Comparison of ENCODE assay signal across 19 mouse cellular contexts in genomic region chr1:98073127-98073526, GRCm38 (mm10). TPM values are rescaled to one million over a fixed set of nuclear protein-coding genes. Genes with fewer than 3 reads are reported as not detected.
DNase-seq lines count a peak whose midpoint lies in the region; ATAC-seq and TF ChIP-seq lines count a peak whose summit lies in the region.
"Had no signal": no experiment of that assay in that cellular context is flagged by ENCODE, and none has a peak within 500 bp of the region (broad histone marks: within the 10 kb centered on the region; RNA-seq: fewer than 3 reads in every experiment).

No protein-coding gene starts in this region.

- 0 out of 2 replicates have a peak overlapping the region, but pooled peaks have one; percentile 35 for H3K27ac ChIP-seq in forebrain, postnatal 0 days (ENCODE audit: low read depth, low read length)
- H3K27ac ChIP-seq in forebrain, embryonic 13.5 days: no peak overlapping the region
- H3K27ac ChIP-seq in limb, embryonic 12.5 days: peak overlapping the region; percentile 56; the same call in 1 of the 2 replicates
- no peak overlapping the region for H3K27ac ChIP-seq in limb, embryonic 10.5 days
- no peak overlapping the region for H3K27ac ChIP-seq in neural tube, embryonic 11.5 days (ENCODE audit: low read depth, low read length)
- 0 out of 2 replicates have a peak overlapping the region, but pooled peaks have one; percentile 6 for H3K27ac ChIP-seq in neural tube, embryonic 15.5 days (replicated peaks)
- H3K27ac ChIP-seq: embryonic facial prominence, embryonic 12.5 days; forebrain, embryonic 12.5 days; heart, embryonic 10.5 days had no signal

- H3K4me2 ChIP-seq in forebrain, postnatal 0 days (ENCODE audit: low read depth): no peak overlapping the region
- no peak overlapping the region for H3K4me2 ChIP-seq in forebrain, embryonic 13.5 days
- H3K4me2 ChIP-seq in limb, embryonic 12.5 days: no peak overlapping the region
- no peak overlapping the region for H3K4me2 ChIP-seq in neural tube, embryonic 11.5 days (ENCODE audit: low read depth)
- H3K4me2 ChIP-seq in neural tube, embryonic 15.5 days: no peak overlapping the region
- H3K4me2 ChIP-seq: embryonic facial prominence, embryonic 12.5 days; forebrain, embryonic 12.5 days had no signal

- no peaks in the 10 kb centered on the region for H3K9me3 ChIP-seq in forebrain, postnatal 0 days (ENCODE audit: low read length)
- H3K9me3 ChIP-seq in forebrain, embryonic 13.5 days (replicated peaks): no peaks in the 10 kb centered on the region
- no peaks in the 10 kb centered on the region for H3K9me3 ChIP-seq in limb, embryonic 12.5 days
- H3K9me3 ChIP-seq in limb, embryonic 10.5 days (replicated peaks): no peaks in the 10 kb centered on the region
- H3K9me3 ChIP-seq in neural tube, embryonic 11.5 days (ENCODE audit: control insufficient read depth, low read length): no peaks in the 10 kb centered on the region
- no peaks in the 10 kb centered on the region for H3K9me3 ChIP-seq in neural tube, embryonic 15.5 days (replicated peaks)
- H3K9me3 ChIP-seq: embryonic facial prominence, embryonic 12.5 days; forebrain, embryonic 12.5 days; heart, embryonic 10.5 days had no signal

- H3K4me3 ChIP-seq in forebrain, postnatal 0 days (ENCODE audit: low read depth, low read length): no peak overlapping the region
- H3K4me3 ChIP-seq in forebrain, embryonic 13.5 days: no peak overlapping the region
- H3K4me3 ChIP-seq in limb, embryonic 12.5 days (replicated peaks): no peak overlapping the region
- no peak overlapping the region for H3K4me3 ChIP-seq in limb, embryonic 10.5 days
- no peak overlapping the region for H3K4me3 ChIP-seq in neural tube, embryonic 11.5 days (ENCODE audit: low read depth, low read length)
- H3K4me3 ChIP-seq in neural tube, embryonic 15.5 days (replicated peaks): no peak overlapping the region
- H3K4me3 ChIP-seq: embryonic facial prominence, embryonic 12.5 days; forebrain, embryonic 12.5 days; heart, embryonic 10.5 days had no signal

- no peaks in the 10 kb centered on the region for H3K27me3 ChIP-seq in forebrain, postnatal 0 days (ENCODE audit: insufficient read depth, low read length)
- no peaks in the 10 kb centered on the region for H3K27me3 ChIP-seq in forebrain, embryonic 13.5 days
- no peaks in the 10 kb centered on the region for H3K27me3 ChIP-seq in limb, embryonic 12.5 days
- no peaks in the 10 kb centered on the region for H3K27me3 ChIP-seq in limb, embryonic 10.5 days (ENCODE audit: low read depth, poor library complexity, severe bottlenecking)
- no peaks in the 10 kb centered on the region for H3K27me3 ChIP-seq in neural tube, embryonic 11.5 days (ENCODE audit: control insufficient read depth, insufficient read depth, low read length)
- no peaks in the 10 kb centered on the region for H3K27me3 ChIP-seq in neural tube, embryonic 15.5 days (replicated peaks)
- H3K27me3 ChIP-seq: embryonic facial prominence, embryonic 12.5 days; forebrain, embryonic 12.5 days had no signal

- H3K36me3 ChIP-seq in forebrain, postnatal 0 days (ENCODE audit: insufficient read depth): no peaks in the 10 kb centered on the region
- no peaks in the 10 kb centered on the region for H3K36me3 ChIP-seq in forebrain, embryonic 13.5 days (ENCODE audit: poor library complexity, severe bottlenecking)
- H3K36me3 ChIP-seq in limb, embryonic 12.5 days: no peaks in the 10 kb centered on the region
- no peaks in the 10 kb centered on the region for H3K36me3 ChIP-seq in limb, embryonic 10.5 days
- H3K36me3 ChIP-seq in neural tube, embryonic 11.5 days (ENCODE audit: control insufficient read depth, insufficient read depth, low read length): no peaks in the 10 kb centered on the region
- no peaks in the 10 kb centered on the region for H3K36me3 ChIP-seq in neural tube, embryonic 15.5 days
- H3K36me3 ChIP-seq: embryonic facial prominence, embryonic 12.5 days; forebrain, embryonic 12.5 days; heart, embryonic 10.5 days had no signal

- 20% methylated on average over 2 of the region's 2 CpGs for WGBS in forebrain, postnatal 0 days
- WGBS in forebrain, embryonic 13.5 days: 18% methylated on average over 2 of the region's 2 CpGs
- WGBS in limb, embryonic 12.5 days: 41% methylated on average over 2 of the region's 2 CpGs
- WGBS in limb, embryonic 10.5 days: 47% methylated on average over 2 of the region's 2 CpGs
- 30% methylated on average over 2 of the region's 2 CpGs for WGBS in neural tube, embryonic 11.5 days
- 25% methylated on average over 2 of the region's 2 CpGs for WGBS in neural tube, embryonic 15.5 days

- ATAC-seq in forebrain, postnatal 0 days: no peak
- no peak for ATAC-seq in forebrain, embryonic 13.5 days
- ATAC-seq in limb, embryonic 12.5 days (ENCODE audit: insufficient number of reproducible peaks, insufficient read depth, low FRiP score, low TSS enrichment, low read depth): no peak
- 0 out of 2 replicates have a peak, but pooled peaks have one; percentile 29 for ATAC-seq in neural tube, embryonic 11.5 days (ENCODE audit: insufficient read depth, low FRiP score, low TSS enrichment)
- no peak for ATAC-seq in neural tube, embryonic 15.5 days (ENCODE audit: low FRiP score)
- ATAC-seq: hindbrain, postnatal 0 days had no signal

- DNase-seq in forebrain, postnatal 0 days: no peak
- DNase-seq in limb, embryonic 10.5 days (ENCODE audit: low spot score): no peak
- DNase-seq in neural tube, embryonic 11.5 days (ENCODE audit: low spot score): no peak
- DNase-seq in neural tube, embryonic 10.5 days (ENCODE audit: extremely low spot score, low spot score): no peak
- DNase-seq in urinary bladder, postnatal 36 days (ENCODE audit: low spot score in 2 of 2): no peak
- DNase-seq: adrenal gland, postnatal 10 days; cerebellum, adult 11-12 months; cerebellum, adult 9-10 months; cerebellum, postnatal 25 days; gastrocnemius, postnatal 36 days; heart, adult 18-20 months; heart, postnatal 14 days had no signal

- H3K9ac ChIP-seq in forebrain, postnatal 0 days: no peak overlapping the region
- no peak overlapping the region for H3K9ac ChIP-seq in forebrain, embryonic 13.5 days
- H3K9ac ChIP-seq in limb, embryonic 12.5 days (replicated peaks): no peak overlapping the region
- no peak overlapping the region for H3K9ac ChIP-seq in neural tube, embryonic 11.5 days (ENCODE audit: low read length)
- H3K9ac ChIP-seq in neural tube, embryonic 15.5 days (replicated peaks): no peak overlapping the region
- H3K9ac ChIP-seq: embryonic facial prominence, embryonic 12.5 days; forebrain, embryonic 12.5 days had no signal

- no peak for TF ChIP-seq CTCF in forebrain, postnatal 0 days (IDR thresholded peaks at IDR 0.05; ENCODE audit: low read depth)

- no peaks in the 10 kb centered on the region for H3K4me1 ChIP-seq in forebrain, postnatal 0 days (ENCODE audit: insufficient read depth)
- peaks cover 14% of the 10 kb centered on the region for H3K4me1 ChIP-seq in forebrain, embryonic 13.5 days
- H3K4me1 ChIP-seq in limb, embryonic 12.5 days (replicated peaks): peaks cover 9% of the 10 kb centered on the region; the same call in 1 of the 2 replicates
- no peaks in the 10 kb centered on the region for H3K4me1 ChIP-seq in limb, embryonic 10.5 days
- no peaks in the 10 kb centered on the region for H3K4me1 ChIP-seq in neural tube, embryonic 11.5 days (ENCODE audit: control insufficient read depth, insufficient read depth, low read length)
- H3K4me1 ChIP-seq in neural tube, embryonic 15.5 days: peaks cover 16% of the 10 kb centered on the region

RNA-seq across cellular contexts. Expression of gene Pam, which starts 22.3 kb away (rescaled TPM):
- 89.1 and 93.3 TPM in 2 replicates for total RNA-seq in forebrain, postnatal 0 days (2014; rRNA removed)
- polyA plus RNA-seq in forebrain, postnatal 0 days (2015; fragmentation: Nextera tagmentation; extraction: Ambion mirVana): 37.8 and 43.7 TPM in 2 replicates
- 39.1 and 49.8 TPM in 2 replicates for polyA plus RNA-seq in forebrain, embryonic 13.5 days (2015; fragmentation: Nextera tagmentation; extraction: Ambion mirVana)
- 25.9 and 33.0 TPM in 2 replicates for polyA plus RNA-seq in limb, embryonic 12.5 days (2016; fragmentation: Nextera tagmentation; extraction: Ambion mirVana)
- 9.8 and 10.1 TPM in 2 replicates for polyA plus RNA-seq in limb, embryonic 10.5 days (2016; fragmentation: Nextera tagmentation; extraction: Ambion mirVana)
- polyA plus RNA-seq in neural tube, embryonic 11.5 days (2014; fragmentation: Nextera tagmentation; extraction: Ambion mirVana): 18.8 and 20.1 TPM in 2 replicates
- polyA plus RNA-seq in neural tube, embryonic 15.5 days (2015; fragmentation: Nextera tagmentation; extraction: Ambion mirVana): 31.8 and 32.7 TPM in 2 replicates

Comparison
In these comparisons a context has a peak if more than half of its experiments do, and no peak if none do; other contexts are left out.
1. H3K27ac ChIP-seq: peak in forebrain, postnatal 0 days (single experiment), limb, embryonic 12.5 days (single experiment) and neural tube, embryonic 15.5 days (single experiment); none in forebrain, embryonic 13.5 days (single experiment), limb, embryonic 10.5 days (single experiment) and neural tube, embryonic 11.5 days (single experiment).